Mouse (Mus musculus) lung, postnatal 0 days (tissue): ENCODE results near the gene Pip5k1b.

Experiments used
- CTCF ChIP-seq: IDR thresholded peaks from 2 replicates; pipeline ENCODE4 v1.5.1; 2016; ENCODE audit warnings: antibody characterized with exemption, mild to moderate bottlenecking
- EP300 ChIP-seq: IDR thresholded peaks from 2 replicates; pipeline ENCODE4 v1.6.1; 2016; ENCODE audit warnings: antibody characterized with exemption, mild to moderate bottlenecking, control low read depth

DNA sequence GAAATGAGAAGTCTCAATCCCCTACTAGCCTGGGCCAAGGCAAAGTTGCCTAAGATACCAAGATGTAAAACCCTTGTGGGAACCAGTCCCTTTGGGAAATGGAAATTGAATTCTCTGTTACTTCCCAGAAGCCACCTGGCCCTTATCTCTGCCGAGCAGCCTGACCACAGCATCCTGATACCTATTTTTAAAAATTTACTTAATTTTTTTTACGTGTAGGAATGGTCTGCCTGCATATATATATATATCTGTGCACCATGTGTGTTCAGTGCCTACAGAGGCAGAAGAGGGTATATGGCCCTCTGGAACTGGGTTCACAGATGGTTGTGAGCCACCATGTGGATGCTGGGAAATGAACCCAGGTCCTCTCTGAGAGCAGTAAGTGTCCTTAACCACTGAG is 224.4 kb downstream of the Pip5k1b start:
- TF ChIP-seq CTCF, result no peak
- no peak for TF ChIP-seq EP300
